Mouse (Mus musculus) heart, embryonic 14.5 days (tissue): ENCODE results near the gene Tns1. TPM values are rescaled to one million over a fixed set of nuclear protein-coding genes. Genes with fewer than 3 reads are reported as not detected.

ENCODE experiments used
- ATAC-seq: fragments of 200-750 bp; cut with Nextera tagmentation; 2 replicates; pipeline ENCODE4 v1.8.0; 2017; ENCODE audit warnings: low read depth, moderate TSS enrichment; ENCODE audit not compliant: insufficient number of reproducible peaks, insufficient read depth, low FRiP score
- H3K27ac ChIP-seq, 2 experiments: fragments of 200-500 bp in 1 of 2; fragments of 300-500 bp in 1 of 2; sonication (generic) in 1 of 2; replicated peaks in 1 of 2; 2 replicates each; pipeline ENCODE4 v1.5.1; 2012 to 2014; ENCODE audit warnings: low read depth in 2 of 2, low read length in 2 of 2, control low read depth in 1 of 2, mild to moderate bottlenecking in 1 of 2, mixed read lengths in 1 of 2; ENCODE audit not compliant: control insufficient read depth in 1 of 2, insufficient read depth in 1 of 2
- H3K27me3 ChIP-seq: fragments of 300-500 bp; sonication (generic); 2 replicates; pipeline ENCODE4 v1.6.1; 2014; ENCODE audit warnings: mild to moderate bottlenecking, low read length, control low read depth; ENCODE audit not compliant: control insufficient read depth, insufficient read depth
- H3K36me3 ChIP-seq: fragments of 300-500 bp; sonication (generic); 2 replicates; pipeline ENCODE4 v1.6.1; 2014; ENCODE audit warnings: mild to moderate bottlenecking, control low read depth, low read length, mixed read lengths; ENCODE audit not compliant: control insufficient read depth, insufficient read depth
- H3K4me1 ChIP-seq, 2 experiments: fragments of 200-500 bp in 1 of 2; fragments of 300-500 bp in 1 of 2; sonication (generic) in 1 of 2; 2 replicates each; pipeline ENCODE4 v1.6.1; 2012 to 2014; ENCODE audit warnings: low read length in 2 of 2, control low read depth in 1 of 2, mixed read lengths in 1 of 2; ENCODE audit not compliant: control insufficient read depth in 2 of 2, insufficient read depth in 2 of 2
- H3K4me2 ChIP-seq: fragments of 300-500 bp; sonication (generic); 2 replicates; pipeline ENCODE4 v1.6.1; 2014; ENCODE audit warnings: mild to moderate bottlenecking, low read length
- H3K4me3 ChIP-seq, 2 experiments: fragments of 200-500 bp in 1 of 2; fragments of 300-500 bp in 1 of 2; sonication (generic) in 1 of 2; 2 replicates each; pipeline ENCODE4 v1.5.1; 2012 to 2014; ENCODE audit warnings: low read length in 2 of 2, mild to moderate bottlenecking in 2 of 2, control low read depth in 1 of 2, low read depth in 1 of 2, moderate library complexity in 1 of 2; ENCODE audit not compliant: control insufficient read depth in 1 of 2, insufficient read depth in 1 of 2
- H3K9ac ChIP-seq: fragments of 300-500 bp; sonication (generic); 2 replicates; pipeline ENCODE4 v1.6.1; 2014; ENCODE audit warnings: mild to moderate bottlenecking, low read length
- H3K9me3 ChIP-seq: fragments of 300-500 bp; sonication (generic); 2 replicates; pipeline ENCODE4 v1.6.1; 2016; ENCODE audit warnings: low read length, control low read depth; ENCODE audit not compliant: control insufficient read depth
- WGBS: fragments of 180-500 bp; shearing (Covaris S2); extraction: QIAGEN DNeasy Blood & Tissue Kit; methylation state at CpG from one replicate; pipeline ENCODE4 v1.1.7; 2014; 5-methylcytosine and 5-hydroxymethylcytosine counted together
- polyA plus RNA-seq: library from polyadenylated mRNA; unstranded; fragments of >200 nt; fragmentation: Nextera tagmentation; extraction: Ambion mirVana; gene quantifications from 2 replicates; pipeline ENCODE4 v1.2.1, GENCODE M21; 2014

The Tns1 gene
- polyA plus RNA-seq, 1 experiment from 2014 or later: 125 TPM

GRCm38 (mm10) chr1:74031771-74032609 is 92.3 kb downstream of the Tns1 start:
- Histone ChIP-seq H3K4me2 (peak overlapping the region; percentile 11), H3K27ac (peak overlapping the region; percentile 83 to 86), H3K9me3 (no peaks in the 10 kb centered on the region), H3K9ac (peak overlapping the region; percentile 27), H3K36me3 (no peaks in the 10 kb centered on the region), H3K4me1 (peaks cover 86 to 96% of the 10 kb centered on the region in 2 experiments), H3K4me3 (no peak overlapping the region), H3K27me3 (no peaks in the 10 kb centered on the region)
- no peak for ATAC-seq
- 56% methylated on average over 9 of the region's 9 CpGs for WGBS

- ATAC-seq: peak; percentile 77
- no peaks in the 10 kb centered on the region for H3K9me3 ChIP-seq
- H3K4me3 ChIP-seq: no peak overlapping the region
- 10% methylated on average over 3 of the region's 3 CpGs for WGBS
- peaks cover 92 to 100% of the 10 kb centered on the region in 2 experiments for H3K4me1 ChIP-seq
- peak overlapping the region; percentile 83 to 86 for H3K27ac ChIP-seq
- no peaks in the 10 kb centered on the region for H3K27me3 ChIP-seq
- H3K9ac ChIP-seq: peak overlapping the region; percentile 27
- H3K4me2 ChIP-seq: peak overlapping the region; percentile 11
- no peaks in the 10 kb centered on the region for H3K36me3 ChIP-seq
Measured at GRCm38 (mm10) chr1:74030901-74031360, 93.3 kb downstream of the Tns1 start.

- no peaks in the 10 kb centered on the region for H3K9me3 ChIP-seq
- peak overlapping the region; percentile 27 for H3K9ac ChIP-seq
Measured at GRCm38 (mm10) chr1:74030285-74030684, 94.0 kb downstream of the Tns1 start.

GRCm38 (mm10) chr1:74029669-74030068 is 94.6 kb downstream of the Tns1 start:
- H3K36me3 ChIP-seq: no peaks in the 10 kb centered on the region
- peaks cover 94 to 100% of the 10 kb centered on the region in 2 experiments for H3K4me1 ChIP-seq
- H3K4me2 ChIP-seq: peak overlapping the region; percentile 27; the same call in 1 of the 2 replicates
- no peaks in the 10 kb centered on the region for H3K9me3 ChIP-seq
- H3K4me3 ChIP-seq: no peak overlapping the region
- peak overlapping the region; percentile 27 for H3K9ac ChIP-seq
- 39% methylated on average over 3 of the region's 3 CpGs for WGBS
- no peaks in the 10 kb centered on the region for H3K27me3 ChIP-seq
- ATAC-seq: no peak
- H3K27ac ChIP-seq: peak overlapping the region; percentile 31 to 83

More at GRCm38 (mm10) chr1:74030285-74030684, 94.0 kb downstream of the Tns1 start:
- WGBS: 77% methylated on average over 1 of the region's 1 CpGs
- Histone ChIP-seq H3K27ac (peak overlapping the region; percentile 83 to 86), H3K4me1 (peaks cover 94 to 100% of the 10 kb centered on the region in 2 experiments), H3K4me3 (no peak overlapping the region), H3K4me2 (peak overlapping the region; percentile 27), H3K36me3 (no peaks in the 10 kb centered on the region), H3K27me3 (no peaks in the 10 kb centered on the region)
- ATAC-seq: no peak

- no peak overlapping the region for H3K4me2 ChIP-seq
Measured at GRCm38 (mm10) chr1:74028881-74029266, 95.4 kb downstream of the Tns1 start.

GRCm38 (mm10) chr1:74028118-74028880 is 96.0 kb downstream of the Tns1 start:
- Histone ChIP-seq H3K27ac (peak overlapping the region; percentile 75 to 83), H3K4me3 (no peak overlapping the region), H3K36me3 (0 out of 2 replicates have a peak, but pooled peaks cover 4% of the 10 kb centered on the region), H3K9me3 (no peaks in the 10 kb centered on the region), H3K4me2 (peak overlapping the region; percentile 28; the same call in 1 of the 2 replicates), H3K27me3 (no peaks in the 10 kb centered on the region), H3K4me1 (peaks cover 94 to 100% of the 10 kb centered on the region in 2 experiments), H3K9ac (peak overlapping the region; percentile 65)
- WGBS: 69% methylated on average over 13 of the region's 13 CpGs
- no peak for ATAC-seq

More at GRCm38 (mm10) chr1:74028881-74029266, 95.4 kb downstream of the Tns1 start:
- no peaks in the 10 kb centered on the region for H3K9me3 ChIP-seq
- H3K9ac ChIP-seq: peak overlapping the region; percentile 44
- WGBS: 59% methylated on average over 5 of the region's 5 CpGs
- ATAC-seq: no peak
- peak overlapping the region; percentile 0 to 83; a peak in 3 of 4 replicates for H3K27ac ChIP-seq
- 0 out of 2 replicates have a peak, but pooled peaks cover 4% of the 10 kb centered on the region for H3K36me3 ChIP-seq
- peaks cover 94 to 100% of the 10 kb centered on the region in 2 experiments for H3K4me1 ChIP-seq
- no peaks in the 10 kb centered on the region for H3K27me3 ChIP-seq
- no peak overlapping the region for H3K4me3 ChIP-seq

GRCm38 (mm10) chr1:74027559-74028091 is 96.6 kb downstream of the Tns1 start:
- WGBS: 14% methylated on average over 11 of the region's 11 CpGs
- Histone ChIP-seq H3K27ac (peak overlapping the region; percentile 75 to 83), H3K9ac (peak overlapping the region; percentile 65), H3K27me3 (no peaks in the 10 kb centered on the region), H3K9me3 (no peaks in the 10 kb centered on the region), H3K4me2 (peak overlapping the region; percentile 28), H3K4me1 (peaks cover 94 to 100% of the 10 kb centered on the region in 2 experiments), H3K4me3 (no peak overlapping the region), H3K36me3 (0 out of 2 replicates have a peak, but pooled peaks cover 4% of the 10 kb centered on the region)
- peak; percentile 23; the same call in 1 of the 2 replicates for ATAC-seq
